Mouse (Mus musculus): ENCODE data around the gene Dus2. TPM values are rescaled to one million over a fixed set of nuclear protein-coding genes. Genes with fewer than 3 reads are reported as not detected.
A peak's percentile ranks its signal among the peaks of the same experiment; 100 is the strongest.

Gene Dus2
- polyA plus RNA-seq, 1 experiment from 2014 or later, result 7.6 TPM

GRCm38 (mm10) chr8:106060521-106060920, 69.4 kb downstream of the Dus2 start:
- peak overlapping the region; percentile 90 for H3K4me3 ChIP-seq (ENCODE audit: low read depth, low read length)
- H3K4me2 ChIP-seq (replicated peaks; ENCODE audit: low read depth), result peak overlapping the region; percentile 85
- 3% methylated on average over 3 of the region's 3 CpGs for WGBS
- no peak for ATAC-seq
- H3K4me1 ChIP-seq (replicated peaks; ENCODE audit: control insufficient read depth, insufficient read depth, low read length), result 0 out of 2 replicates have a peak, but pooled peaks cover 6% of the 10 kb centered on the region
- H3K9me3 ChIP-seq (ENCODE audit: control insufficient read depth), result no peaks in the 10 kb centered on the region
- no peak for TF ChIP-seq CTCF (IDR thresholded peaks at IDR 0.05; ENCODE audit: low read depth)
- peak overlapping the region; percentile 96; the same call in 1 of the 2 replicates for H3K27ac ChIP-seq (ENCODE audit: low read depth, low read length)
- H3K36me3 ChIP-seq (ENCODE audit: control insufficient read depth, insufficient read depth), result no peaks in the 10 kb centered on the region
- peak overlapping the region; percentile 92 for H3K9ac ChIP-seq (ENCODE audit: low read depth, low read length)
- no peaks in the 10 kb centered on the region for H3K27me3 ChIP-seq (replicated peaks; ENCODE audit: control insufficient read depth, insufficient read depth, low read length)

GRCm38 (mm10) chr8:106061686-106062085, 70.5 kb downstream of the Dus2 start:
- Histone ChIP-seq H3K4me1 (replicated peaks; ENCODE audit: control insufficient read depth, insufficient read depth, low read length) (0 out of 2 replicates have a peak, but pooled peaks cover 6% of the 10 kb centered on the region), H3K27ac (ENCODE audit: low read depth, low read length) (no peak overlapping the region), H3K27me3 (replicated peaks; ENCODE audit: control insufficient read depth, insufficient read depth, low read length) (no peaks in the 10 kb centered on the region), H3K36me3 (ENCODE audit: control insufficient read depth, insufficient read depth) (no peaks in the 10 kb centered on the region), H3K9me3 (ENCODE audit: control insufficient read depth) (no peaks in the 10 kb centered on the region), H3K9ac (ENCODE audit: low read depth, low read length) (no peak overlapping the region), H3K4me2 (replicated peaks; ENCODE audit: low read depth) (peak overlapping the region; percentile 85; the same call in 1 of the 2 replicates), H3K4me3 (ENCODE audit: low read depth, low read length) (no peak overlapping the region)
- WGBS, result 73% methylated on average over 6 of the region's 6 CpGs
- no peak for TF ChIP-seq CTCF (IDR thresholded peaks at IDR 0.05; ENCODE audit: low read depth)
- no peak for ATAC-seq

- 0 out of 2 replicates have a peak, but pooled peaks cover 6% of the 10 kb centered on the region for H3K4me1 ChIP-seq (replicated peaks; ENCODE audit: control insufficient read depth, insufficient read depth, low read length)
- H3K9ac ChIP-seq (ENCODE audit: low read depth, low read length), result no peak overlapping the region
- no peak overlapping the region for H3K4me3 ChIP-seq (ENCODE audit: low read depth, low read length)
- H3K36me3 ChIP-seq (ENCODE audit: control insufficient read depth, insufficient read depth), result no peaks in the 10 kb centered on the region
- H3K27ac ChIP-seq (ENCODE audit: low read depth, low read length), result no peak overlapping the region
- H3K9me3 ChIP-seq (ENCODE audit: control insufficient read depth), result no peaks in the 10 kb centered on the region
- no peak for ATAC-seq
- no peak for TF ChIP-seq CTCF (IDR thresholded peaks at IDR 0.05; ENCODE audit: low read depth)
- 94% methylated on average over 7 of the region's 7 CpGs for WGBS
- H3K27me3 ChIP-seq (replicated peaks; ENCODE audit: control insufficient read depth, insufficient read depth, low read length), result no peaks in the 10 kb centered on the region
- no peak overlapping the region for H3K4me2 ChIP-seq (replicated peaks; ENCODE audit: low read depth)
Measured at GRCm38 (mm10) chr8:106063046-106063445, 71.9 kb downstream of the Dus2 start.

GRCm38 (mm10) chr8:106066721-106067120, 75.6 kb downstream of the Dus2 start:
- H3K27me3 ChIP-seq (replicated peaks; ENCODE audit: control insufficient read depth, insufficient read depth, low read length), result no peaks in the 10 kb centered on the region
- H3K4me1 ChIP-seq (replicated peaks; ENCODE audit: control insufficient read depth, insufficient read depth, low read length), result no peaks in the 10 kb centered on the region
- H3K36me3 ChIP-seq (ENCODE audit: control insufficient read depth, insufficient read depth), result no peaks in the 10 kb centered on the region
- no peak for ATAC-seq
- no peak overlapping the region for H3K4me3 ChIP-seq (ENCODE audit: low read depth, low read length)
- H3K9ac ChIP-seq (ENCODE audit: low read depth, low read length), result no peak overlapping the region
- 96% methylated on average over 2 of the region's 2 CpGs for WGBS
- TF ChIP-seq CTCF (IDR thresholded peaks at IDR 0.05; ENCODE audit: low read depth), result no peak
- H3K9me3 ChIP-seq (ENCODE audit: control insufficient read depth), result no peaks in the 10 kb centered on the region
- no peak overlapping the region for H3K4me2 ChIP-seq (replicated peaks; ENCODE audit: low read depth)
- H3K27ac ChIP-seq (ENCODE audit: low read depth, low read length), result no peak overlapping the region

GRCm38 (mm10) chr8:106069565-106069964, 78.4 kb downstream of the Dus2 start:
- ATAC-seq, result no peak
- Histone ChIP-seq H3K36me3 (ENCODE audit: control insufficient read depth, insufficient read depth) (no peaks in the 10 kb centered on the region), H3K27ac (ENCODE audit: low read depth, low read length) (no peak overlapping the region; the same call in 1 of the 2 replicates), H3K27me3 (replicated peaks; ENCODE audit: control insufficient read depth, insufficient read depth, low read length) (no peaks in the 10 kb centered on the region), H3K4me1 (replicated peaks; ENCODE audit: control insufficient read depth, insufficient read depth, low read length) (no peaks in the 10 kb centered on the region), H3K4me3 (ENCODE audit: low read depth, low read length) (no peak overlapping the region), H3K9ac (ENCODE audit: low read depth, low read length) (no peak overlapping the region), H3K4me2 (replicated peaks; ENCODE audit: low read depth) (no peak overlapping the region), H3K9me3 (ENCODE audit: control insufficient read depth) (no peaks in the 10 kb centered on the region)
- TF ChIP-seq CTCF (IDR thresholded peaks at IDR 0.05; ENCODE audit: low read depth), result no peak
- WGBS, result 30% methylated on average over 1 of the region's 1 CpGs

- no peaks in the 10 kb centered on the region for H3K36me3 ChIP-seq (ENCODE audit: control insufficient read depth, insufficient read depth)
- no peaks in the 10 kb centered on the region for H3K4me1 ChIP-seq (replicated peaks; ENCODE audit: control insufficient read depth, insufficient read depth, low read length)
- no peak for TF ChIP-seq CTCF (IDR thresholded peaks at IDR 0.05; ENCODE audit: low read depth)
- no peak for ATAC-seq
- no peak overlapping the region for H3K4me2 ChIP-seq (replicated peaks; ENCODE audit: low read depth)
- H3K9ac ChIP-seq (ENCODE audit: low read depth, low read length), result no peak overlapping the region
- no peak overlapping the region for H3K4me3 ChIP-seq (ENCODE audit: low read depth, low read length)
- H3K27me3 ChIP-seq (replicated peaks; ENCODE audit: control insufficient read depth, insufficient read depth, low read length), result no peaks in the 10 kb centered on the region
- no peak overlapping the region for H3K27ac ChIP-seq (ENCODE audit: low read depth, low read length)
- no peaks in the 10 kb centered on the region for H3K9me3 ChIP-seq (ENCODE audit: control insufficient read depth)
Measured at GRCm38 (mm10) chr8:106072113-106072512, 81.0 kb downstream of the Dus2 start.

GRCm38 (mm10) chr8:106074236-106074635, 83.1 kb downstream of the Dus2 start:
- ATAC-seq, result no peak
- TF ChIP-seq CTCF (IDR thresholded peaks at IDR 0.05; ENCODE audit: low read depth), result no peak
- Histone ChIP-seq H3K4me1 (replicated peaks; ENCODE audit: control insufficient read depth, insufficient read depth, low read length) (no peaks in the 10 kb centered on the region), H3K27ac (ENCODE audit: low read depth, low read length) (no peak overlapping the region), H3K4me2 (replicated peaks; ENCODE audit: low read depth) (no peak overlapping the region), H3K9ac (ENCODE audit: low read depth, low read length) (no peak overlapping the region), H3K27me3 (replicated peaks; ENCODE audit: control insufficient read depth, insufficient read depth, low read length) (no peaks in the 10 kb centered on the region), H3K36me3 (ENCODE audit: control insufficient read depth, insufficient read depth) (peaks cover 6% of the 10 kb centered on the region; the same call in 1 of the 2 replicates), H3K4me3 (ENCODE audit: low read depth, low read length) (no peak overlapping the region), H3K9me3 (ENCODE audit: control insufficient read depth) (no peaks in the 10 kb centered on the region)
